Mouse (Mus musculus) lung, adult 2 months (tissue): ENCODE measurements around the gene Mcmbp. TPM values are rescaled to one million over a fixed set of nuclear protein-coding genes. Genes with fewer than 3 reads are reported as not detected.

Experiments
- DNase-seq: peaks from one replicate; pipeline ENCODE4 v3.0.0; 2022
- H3K4me1 ChIP-seq: fragments of 200-500 bp; 2 replicates; pipeline ENCODE4 v1.6.1; 2011; ENCODE audit warnings: low read length; ENCODE audit not compliant: control insufficient read depth, insufficient read depth
- H3K4me3 ChIP-seq: fragments of 200-500 bp; replicated peaks from 2 replicates; pipeline ENCODE3; 2011; ENCODE audit warnings: low read depth, mild to moderate bottlenecking, control low read depth, low read length; ENCODE audit errors: extremely low read depth
- CTCF ChIP-seq: fragments of 200-500 bp; IDR thresholded peaks from 2 replicates; pipeline ENCODE4 v1.5.1; 2011; ENCODE audit warnings: mild to moderate bottlenecking, low read length, control low read depth; ENCODE audit not compliant: insufficient read depth
- POLR2A ChIP-seq: fragments of 200-500 bp; IDR thresholded peaks from 2 replicates; pipeline ENCODE4 v1.6.1; 2011; ENCODE audit warnings: low read depth, mild to moderate bottlenecking, control low read depth, low read length, borderline replicate concordance; ENCODE audit errors: extremely low read depth
- WGBS: fragments of 180-500 bp; shearing (Covaris S2); methylation state at CpG from one replicate; pipeline ENCODE4 v1.1.7; 2018; 5-methylcytosine and 5-hydroxymethylcytosine counted together
- polyA plus RNA-seq: library from polyadenylated mRNA; depleted of rRNA; stranded (reverse); fragments of >200 nt; gene quantifications from 2 replicates; pipeline ENCODE4 v1.2.3, GENCODE M21; 2012; rRNA removed

Gene Mcmbp
- polyA plus RNA-seq, 1 experiment, result 32.5 TPM

DNA sequence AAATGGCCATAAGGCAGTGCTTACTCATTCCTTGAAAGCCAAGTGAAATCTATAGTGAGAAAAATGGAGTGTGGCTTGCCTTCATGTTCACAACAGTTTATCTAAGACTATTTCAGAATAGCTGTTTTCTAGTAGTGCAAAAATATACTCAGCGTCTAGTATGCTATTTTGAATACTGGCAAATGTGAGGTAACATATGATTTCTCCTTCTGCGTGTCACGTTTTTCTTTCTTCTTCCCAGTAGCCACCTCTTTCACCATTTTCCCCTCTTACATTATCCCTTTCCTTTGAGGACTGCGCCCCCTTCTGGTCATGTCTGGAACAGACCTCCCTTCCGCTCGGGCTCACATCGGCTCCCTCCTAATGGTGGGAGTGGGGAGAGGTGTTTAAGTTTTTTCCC, 50.2 kb downstream of the Mcmbp start:
- Histone ChIP-seq H3K4me3 (no peak overlapping the region), H3K4me1 (no peaks in the 10 kb centered on the region)
- TF ChIP-seq CTCF (peak; percentile 83), POLR2A (no peak)
- 8% methylated on average over 7 of the region's 7 CpGs for WGBS
- DNase-seq, result peak; percentile 84

DNA sequence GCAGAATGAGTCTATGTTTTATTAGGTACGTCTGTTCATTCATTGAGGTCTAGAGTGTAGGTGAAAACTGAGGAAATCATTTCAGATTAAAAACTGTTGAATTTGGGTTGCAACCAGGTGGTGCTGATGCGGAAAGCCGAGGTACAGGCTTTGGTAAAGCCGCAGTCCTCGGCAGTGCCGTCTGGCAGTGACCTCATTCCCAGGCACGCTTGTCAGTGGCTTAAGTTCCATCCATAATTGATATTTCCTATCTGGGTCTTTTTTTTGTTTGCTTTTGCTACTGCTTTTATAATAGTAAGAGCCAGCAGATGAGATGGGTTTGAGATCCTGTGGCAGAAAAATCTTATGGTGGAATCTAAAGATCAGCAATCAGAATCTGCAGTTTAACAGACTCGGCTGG, 50.9 kb downstream of the Mcmbp start:
- 96% methylated on average over 8 of the region's 8 CpGs for WGBS
- DNase-seq, result no peak
- Histone ChIP-seq H3K4me3 (no peak overlapping the region), H3K4me1 (no peaks in the 10 kb centered on the region)
- TF ChIP-seq POLR2A, result no peak
- TF ChIP-seq CTCF, result no peak

DNA sequence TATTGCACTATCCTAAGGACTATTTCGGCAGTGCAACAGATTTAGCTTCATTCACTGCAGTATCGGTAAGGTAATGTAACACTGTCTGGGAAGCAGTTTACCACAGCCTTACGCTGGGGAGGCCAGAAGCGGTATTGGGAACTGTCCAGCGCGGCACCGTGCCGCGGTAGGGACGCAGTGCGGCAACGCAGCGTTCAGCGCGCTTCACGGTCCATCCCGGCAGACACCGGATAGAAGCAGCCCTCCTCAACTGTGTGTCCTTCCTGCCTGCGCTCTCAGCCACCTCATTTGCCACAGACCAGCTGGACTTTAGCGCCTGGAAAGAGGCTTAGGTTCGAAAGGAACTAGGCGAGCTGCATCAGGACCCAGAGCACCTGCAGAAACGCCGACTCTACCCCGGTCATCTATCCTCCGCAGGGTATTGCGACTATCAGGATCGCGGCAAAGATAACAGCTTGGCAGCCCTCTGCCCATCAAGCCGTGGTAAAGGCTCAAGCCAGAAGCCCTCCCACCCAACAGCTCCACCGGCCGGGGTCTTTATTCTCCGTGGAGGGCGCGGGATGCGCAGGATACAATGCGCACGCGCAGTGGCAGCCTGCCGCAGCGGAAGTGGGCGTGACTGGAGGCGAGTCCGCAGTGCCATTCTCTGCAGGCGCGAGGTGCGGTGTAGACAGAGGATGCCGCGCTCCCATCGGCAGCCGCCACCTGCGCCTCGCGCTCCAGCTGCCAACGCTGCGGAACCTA, 52.3 kb downstream of the Mcmbp start:
- 50% methylated on average over 56 of the region's 56 CpGs for WGBS
- Histone ChIP-seq H3K4me3 (peak overlapping the region; percentile 33), H3K4me1 (no peaks in the 10 kb centered on the region)
- no peak for TF ChIP-seq POLR2A
- TF ChIP-seq CTCF, result no peak
- peak; percentile 65 for DNase-seq

DNA sequence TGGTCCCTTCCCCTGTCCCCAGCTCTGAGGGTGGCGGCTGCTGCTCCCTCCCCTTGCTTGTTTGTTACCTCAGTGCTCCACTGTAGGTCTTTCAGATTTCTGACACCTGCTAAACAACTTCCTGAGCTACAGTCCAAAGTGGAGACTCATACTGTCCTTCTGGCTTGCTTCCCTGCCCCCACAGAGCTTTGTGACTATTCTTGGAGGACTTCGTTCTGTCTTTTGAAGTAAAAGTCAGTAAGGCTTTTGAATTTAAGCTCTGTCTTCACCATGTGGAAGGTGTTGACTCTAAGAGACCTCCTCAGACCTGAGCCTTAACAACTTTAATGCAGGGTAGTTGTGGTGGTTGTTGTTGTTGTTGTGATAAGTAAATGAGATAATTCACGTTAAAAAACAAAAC, 61.7 kb downstream of the Mcmbp start:
- DNase-seq, result no peak
- WGBS, result 83% methylated on average over 3 of the region's 3 CpGs
- H3K4me3 ChIP-seq, result no peak overlapping the region
- no peak for TF ChIP-seq POLR2A
- TF ChIP-seq CTCF, result no peak
- no peaks in the 10 kb centered on the region for H3K4me1 ChIP-seq

DNA sequence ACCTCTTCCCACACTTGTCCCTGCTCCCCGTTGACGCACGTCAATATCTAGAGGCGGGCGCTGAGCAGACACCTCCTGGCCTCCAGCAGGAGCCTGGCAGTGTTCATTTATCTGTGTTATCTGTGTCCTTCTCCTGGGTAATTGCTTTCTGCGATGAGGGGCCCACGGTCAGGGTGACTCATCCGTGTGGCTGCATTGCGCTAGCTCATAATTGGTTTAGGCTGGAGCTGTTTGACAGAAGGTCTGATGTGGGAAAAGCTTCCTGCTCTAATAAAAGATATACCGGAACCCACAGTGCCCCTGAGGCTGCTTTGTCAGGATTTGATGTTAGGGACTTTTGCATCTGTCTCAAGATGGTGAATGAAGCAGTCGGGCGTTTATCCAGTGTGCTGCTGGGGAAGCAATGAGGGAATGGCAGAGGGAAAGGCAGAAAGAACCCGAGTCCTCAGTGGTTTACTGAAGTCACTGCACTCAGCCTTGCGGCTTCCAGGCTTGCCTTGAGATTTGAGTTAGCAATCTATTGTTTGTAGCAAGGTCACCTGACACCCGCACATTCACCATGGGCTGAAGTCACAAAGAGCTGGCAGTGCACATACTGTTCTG, 67.8 kb downstream of the Mcmbp start:
- TF ChIP-seq POLR2A (no peak), CTCF (no peak)
- 46% methylated on average over 15 of the region's 15 CpGs for WGBS
- Histone ChIP-seq H3K4me3 (no peak overlapping the region), H3K4me1 (no peaks in the 10 kb centered on the region)
- DNase-seq, result no peak

DNA sequence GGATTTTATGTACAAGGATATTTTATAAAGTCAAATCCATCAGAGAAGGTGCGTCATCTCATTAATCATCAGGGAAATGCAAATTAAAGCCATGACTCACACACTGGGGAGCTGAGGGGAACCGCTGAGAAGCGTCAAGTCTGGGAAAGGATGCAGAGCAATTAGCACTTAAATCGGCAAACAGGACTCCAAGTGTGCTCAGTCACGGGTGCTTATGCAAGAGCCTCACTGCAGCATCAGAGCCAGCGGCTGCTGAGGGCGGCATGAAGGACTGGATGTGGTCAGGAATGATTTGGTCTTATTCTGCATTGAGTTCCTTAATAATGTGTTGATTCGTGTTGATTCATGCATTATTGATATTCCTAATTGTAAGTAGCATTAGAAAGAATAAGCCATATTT, 68.3 kb downstream of the Mcmbp start:
- no peak for TF ChIP-seq POLR2A
- TF ChIP-seq CTCF, result no peak
- Histone ChIP-seq H3K4me1 (no peaks in the 10 kb centered on the region), H3K4me3 (no peak overlapping the region)
- DNase-seq, result no peak
- 47% methylated on average over 8 of the region's 8 CpGs for WGBS

DNA sequence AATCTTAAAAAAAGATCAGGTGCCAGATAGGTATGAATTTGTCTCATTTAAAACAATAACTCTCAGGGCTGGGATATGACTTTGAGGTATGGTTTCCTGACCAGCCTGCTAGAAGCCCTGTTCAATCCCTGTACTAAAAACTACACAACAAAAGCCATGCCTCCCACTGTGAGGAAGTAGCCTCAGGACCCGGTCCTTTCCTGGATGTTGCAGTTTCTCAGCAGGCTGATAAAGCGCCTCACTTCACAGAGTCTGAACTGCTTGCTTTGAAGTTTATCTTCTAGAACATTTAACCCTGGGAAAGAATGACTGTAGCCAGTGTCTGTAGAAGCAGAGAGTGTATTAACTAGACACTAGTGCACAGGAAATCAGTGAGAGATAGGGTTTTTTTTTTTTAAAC, 71.5 kb downstream of the Mcmbp start:
- Histone ChIP-seq H3K4me3 (no peak overlapping the region), H3K4me1 (no peaks in the 10 kb centered on the region)
- WGBS, result 62% methylated on average over 2 of the region's 2 CpGs
- TF ChIP-seq POLR2A (no peak), CTCF (no peak)
- no peak for DNase-seq

DNA sequence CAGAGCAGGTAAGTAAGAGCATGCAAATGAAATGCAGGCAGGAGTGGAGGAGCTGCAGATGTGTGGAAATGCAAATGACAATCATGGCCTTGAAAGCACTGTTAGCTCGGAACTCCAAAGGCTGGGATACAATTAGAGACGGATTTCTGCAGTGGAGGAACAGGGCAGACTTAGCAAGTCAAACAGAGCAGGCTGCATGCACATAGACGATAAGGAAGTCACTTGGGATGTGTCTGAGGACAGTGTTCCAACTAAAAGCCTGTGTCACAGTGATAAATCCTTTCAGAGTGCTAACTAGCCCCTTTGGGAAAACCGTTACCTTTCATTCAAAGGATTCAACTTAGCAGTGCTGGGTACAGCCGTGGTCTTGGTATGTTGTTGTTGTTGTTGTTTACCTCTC, 72.5 kb downstream of the Mcmbp start:
- Histone ChIP-seq H3K4me1 (no peaks in the 10 kb centered on the region), H3K4me3 (no peak overlapping the region)
- DNase-seq, result no peak
- no peak for TF ChIP-seq CTCF
- 77% methylated on average over 5 of the region's 5 CpGs for WGBS

DNA sequence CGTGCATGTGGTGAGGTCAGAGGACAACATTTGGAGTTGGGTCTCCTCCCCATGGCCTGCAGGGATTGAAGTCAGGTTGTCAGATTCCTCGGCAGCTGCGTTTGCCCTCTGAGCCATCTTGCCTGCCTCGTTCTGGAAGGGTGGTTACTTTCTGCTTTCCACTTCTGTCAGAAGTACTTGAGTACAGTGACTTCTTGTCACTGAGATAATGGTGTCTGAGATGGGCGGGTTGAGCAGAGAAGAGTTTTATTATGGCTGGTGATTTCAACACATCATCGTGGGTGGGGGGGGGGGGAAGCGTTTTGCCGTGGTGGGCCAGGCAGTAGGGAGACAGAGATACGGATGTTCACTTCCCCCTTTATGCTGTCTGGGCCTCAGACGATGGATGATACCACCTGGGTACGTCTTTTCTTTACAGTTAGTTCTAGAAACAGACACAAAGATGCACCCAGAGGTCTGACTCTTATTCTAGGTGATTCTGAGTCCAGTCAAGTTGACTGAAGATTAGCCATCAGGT, 75.4 kb downstream of the Mcmbp start:
- Histone ChIP-seq H3K4me3 (no peak overlapping the region), H3K4me1 (no peaks in the 10 kb centered on the region)
- WGBS, result 89% methylated on average over 11 of the region's 11 CpGs
- no peak for DNase-seq
- TF ChIP-seq CTCF (no peak), POLR2A (no peak)

DNA sequence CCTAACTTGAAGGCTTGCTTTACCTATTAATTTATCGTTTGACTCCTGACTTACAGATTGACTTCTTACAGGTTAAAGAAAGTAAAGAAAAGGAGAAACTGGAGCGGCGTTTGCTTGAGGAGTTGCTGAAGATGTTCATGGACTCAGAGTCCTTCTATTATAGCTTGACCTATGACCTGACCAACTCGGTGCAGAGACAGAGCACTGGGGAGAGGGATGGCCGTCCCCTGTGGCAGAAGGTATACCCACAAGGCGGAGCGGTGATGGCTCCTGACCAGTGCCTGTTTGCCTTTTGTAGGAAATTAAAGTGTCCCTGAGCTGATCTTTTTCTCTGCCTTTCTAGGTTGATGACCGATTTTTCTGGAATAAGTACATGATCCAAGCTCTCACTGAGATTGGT, 76.4 kb downstream of the Mcmbp start:
- H3K4me3 ChIP-seq, result no peak overlapping the region
- 92% methylated on average over 8 of the region's 8 CpGs for WGBS
- no peak for DNase-seq
- TF ChIP-seq POLR2A, result no peak
- no peak for TF ChIP-seq CTCF
- no peaks in the 10 kb centered on the region for H3K4me1 ChIP-seq

DNA sequence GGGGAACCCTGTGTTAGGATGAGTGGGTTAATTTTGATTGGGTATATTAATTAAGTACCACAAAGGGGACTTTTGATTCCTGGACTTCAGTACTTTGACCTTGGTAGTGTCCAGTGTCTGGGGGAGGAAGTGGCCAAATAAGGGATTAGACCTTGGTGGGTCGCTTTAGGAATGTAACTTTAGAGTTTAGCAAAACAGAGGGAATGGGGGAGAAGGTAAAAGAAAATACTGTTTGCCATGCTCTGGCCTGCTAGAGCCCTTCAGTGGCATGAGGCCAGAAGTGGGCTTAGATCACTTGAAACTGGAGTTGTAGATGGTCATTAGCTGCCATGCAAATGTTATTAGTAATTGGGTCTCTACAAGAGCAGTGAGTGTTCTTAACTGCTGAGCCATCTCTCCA, 83.3 kb downstream of the Mcmbp start:
- H3K4me1 ChIP-seq, result no peaks in the 10 kb centered on the region
- WGBS, result 98% methylated on average over 1 of the region's 1 CpGs
- TF ChIP-seq CTCF (no peak), POLR2A (no peak)
- no peak overlapping the region for H3K4me3 ChIP-seq
- DNase-seq, result no peak

Other genes starting within 250 kb of the Mcmbp start
- 58.6 and 60.3 TPM in 2 replicates for gene Bag3, start 216.9 kb downstream of the Mcmbp start, polyA plus RNA-seq
- 5.4 and 6.7 TPM in 2 replicates for gene Inpp5f, start 129.2 kb downstream of the Mcmbp start, polyA plus RNA-seq
- 19.3 and 24.3 TPM in 2 replicates for gene Sec23ip, start 4.4 kb upstream of the Mcmbp start, polyA plus RNA-seq